Mouse (Mus musculus) NIH3T3 (cell line): ENCODE measurements around the gene Thada.
"Not testable (repeated sequence)": the region's sequence is repeated elsewhere in the genome, so short reads cannot be mapped to it uniquely, and the experiment has no call there.

ENCODE experiments used
- DNase-seq: peaks from one replicate; pipeline ENCODE4 v3.0.0-alpha.2; 2012; ENCODE audit warnings: low read depth

The Thada gene

GRCm38 (mm10) chr17:84297976-84298375, 168.0 kb downstream of the Thada start:
- DNase-seq = no peak

- DNase-seq = no peak
Observed at GRCm38 (mm10) chr17:84293221-84293620, 172.8 kb downstream of the Thada start.

DNA sequence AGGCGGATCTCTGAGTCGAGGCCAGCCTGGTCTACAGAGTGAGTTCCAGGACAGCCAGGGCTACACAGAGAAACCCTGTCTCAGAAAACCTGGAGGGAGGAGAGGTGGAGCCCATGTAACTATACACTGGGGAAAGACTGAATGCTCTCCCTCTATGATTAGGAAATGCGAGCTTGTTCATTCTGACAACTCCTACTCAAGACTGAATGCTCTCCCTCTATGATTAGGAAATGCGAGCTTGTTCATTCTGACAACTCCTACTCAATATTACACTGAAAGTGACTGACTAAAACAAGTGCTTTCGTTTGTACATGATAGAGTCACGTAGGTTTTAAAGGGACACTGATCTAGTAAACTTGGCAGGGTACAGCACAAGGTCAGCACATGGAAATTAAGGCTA, 174.8 kb downstream of the Thada start:
- DNase-seq = not testable (repeated sequence)

- DNase-seq = no peak
Observed at GRCm38 (mm10) chr17:84287675-84288420, 178.2 kb downstream of the Thada start.

GRCm38 (mm10) chr17:84286536-84286935, 179.5 kb downstream of the Thada start:
- no peak for DNase-seq

DNA sequence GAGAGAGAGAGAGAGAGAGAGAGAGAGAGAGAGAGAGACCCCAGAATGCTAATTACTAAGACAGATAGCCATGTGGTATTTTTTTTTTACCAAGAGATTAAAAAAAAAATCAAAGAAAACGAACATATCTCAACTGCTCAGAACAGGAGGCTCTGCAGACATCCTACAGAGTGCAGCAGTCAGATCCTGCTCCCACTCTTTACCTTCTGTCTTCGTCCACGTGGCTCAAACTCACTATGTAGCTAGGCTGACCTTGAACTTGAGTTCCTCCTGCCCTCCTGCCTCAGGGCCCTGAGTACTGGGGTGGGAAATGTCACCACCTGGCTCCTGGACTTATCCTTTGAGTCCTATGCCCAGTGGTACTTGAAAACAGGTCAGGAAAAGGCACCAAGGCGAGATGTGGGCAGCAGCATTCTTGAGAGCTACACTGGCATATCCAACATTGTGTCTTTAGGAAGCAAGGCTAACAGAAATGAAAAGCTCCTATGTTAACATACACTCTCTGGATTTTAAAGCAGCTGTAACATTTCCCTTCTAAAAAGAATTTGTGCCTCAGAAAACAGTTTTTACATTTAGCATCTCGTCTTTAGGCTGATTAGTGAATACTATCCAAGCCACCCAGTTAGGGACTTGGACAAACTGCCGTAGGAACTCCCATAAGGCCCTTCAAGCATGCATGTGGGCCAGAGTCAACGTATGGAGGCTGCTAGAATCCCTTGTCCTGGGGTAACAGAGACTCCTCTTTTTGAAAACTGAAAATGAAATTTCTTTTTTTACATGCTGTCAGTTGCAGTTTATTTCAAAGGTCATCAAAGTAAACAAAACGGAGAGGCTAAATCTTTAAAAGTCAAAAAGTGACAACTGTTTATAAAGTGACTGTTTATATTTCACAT, 183.4 kb downstream of the Thada start:
- DNase-seq = no peak

DNA sequence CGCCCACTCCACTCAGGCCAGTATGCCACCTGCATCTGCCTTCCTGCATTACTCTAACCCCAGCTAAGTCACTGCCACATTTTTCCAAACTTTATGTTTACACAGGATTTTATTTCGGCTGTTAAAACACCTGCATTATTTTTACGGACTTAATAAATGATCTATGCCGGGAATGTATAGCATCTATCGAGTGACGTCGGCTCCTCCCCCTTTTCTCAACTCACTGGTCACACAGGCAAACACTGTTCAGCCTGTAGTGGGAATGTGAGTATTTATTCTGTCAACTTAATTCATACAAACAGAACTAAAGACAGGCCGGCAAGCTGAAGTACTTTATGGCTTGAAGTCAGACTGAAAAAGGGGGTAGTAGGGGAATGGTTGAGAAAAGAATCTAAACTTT, 187.0 kb downstream of the Thada start:
- DNase-seq = no peak

- no peak for DNase-seq
Observed at GRCm38 (mm10) chr17:84278193-84278953, 187.6 kb downstream of the Thada start.

DNA sequence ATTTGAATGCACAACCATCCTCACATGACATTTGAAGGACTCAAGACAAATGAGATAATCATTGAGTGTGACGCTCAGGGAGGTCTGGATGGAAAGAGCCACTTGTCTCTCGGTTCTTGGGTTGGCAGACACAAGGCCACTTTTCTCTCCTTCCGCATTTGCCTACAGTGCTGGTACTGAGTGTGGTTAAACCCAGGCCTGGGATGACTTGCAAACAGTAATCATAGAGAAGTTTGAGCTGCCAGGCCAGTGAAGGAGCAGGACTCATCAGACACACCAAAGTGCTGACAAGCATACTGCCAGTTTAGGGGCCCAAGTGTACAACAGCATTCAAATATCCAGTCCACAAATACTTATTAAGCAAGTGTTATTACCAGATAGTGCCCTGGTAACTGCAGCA, 191.0 kb downstream of the Thada start:
- DNase-seq = no peak

DNA sequence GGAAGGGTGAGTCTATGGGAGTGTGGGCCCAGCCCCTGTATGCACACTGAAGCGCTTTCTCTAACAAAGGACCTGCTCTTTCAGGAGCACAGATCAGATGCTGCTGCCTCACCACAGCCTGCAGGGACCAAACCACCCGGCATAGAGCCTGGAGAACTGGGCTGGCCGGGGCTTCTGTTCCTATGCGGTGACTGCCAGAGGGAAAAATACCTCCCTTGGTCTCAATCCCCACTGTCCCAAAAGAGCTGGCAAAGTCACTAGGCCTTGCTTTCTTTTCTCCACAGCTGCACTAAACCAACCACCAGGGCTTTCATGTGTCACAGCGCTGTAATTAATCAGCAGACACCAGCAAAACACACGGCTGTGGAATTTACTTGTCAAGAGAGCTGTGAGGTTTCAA, 191.8 kb downstream of the Thada start:
- no peak for DNase-seq

GRCm38 (mm10) chr17:84272557-84273261, 193.3 kb downstream of the Thada start:
- DNase-seq = peak; percentile 88

DNA sequence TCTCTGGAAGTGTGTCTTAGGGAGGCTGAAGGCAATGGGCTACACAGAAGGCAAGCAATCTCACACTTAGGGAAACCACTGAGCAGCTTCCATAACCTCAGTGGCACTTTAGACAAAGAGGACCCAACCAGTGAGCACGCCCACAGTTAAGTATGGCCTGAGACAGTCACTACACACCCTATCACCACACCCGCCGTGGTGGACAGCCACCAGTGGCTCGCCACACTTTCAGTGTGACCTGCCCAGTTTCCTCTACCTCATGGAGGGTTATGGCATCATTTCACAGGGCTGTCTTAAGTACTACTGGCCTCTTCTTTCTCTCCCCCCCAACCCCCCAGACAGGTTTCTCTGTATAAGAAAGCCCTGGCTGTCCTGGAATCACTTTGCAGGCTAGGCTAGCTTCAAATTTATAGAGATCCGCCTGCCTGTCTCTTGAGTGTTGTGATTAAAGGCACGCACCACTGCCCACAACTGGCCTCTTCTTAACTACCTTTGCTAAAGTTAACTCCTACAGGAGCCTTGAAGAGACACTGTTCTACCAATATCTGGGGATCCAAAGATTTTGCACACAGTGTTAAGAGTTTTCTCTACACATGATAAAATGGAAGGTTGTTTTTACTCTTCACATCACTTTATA, 194.3 kb downstream of the Thada start:
- DNase-seq = no peak

- peak; percentile 67 for DNase-seq
Observed at GRCm38 (mm10) chr17:84269722-84270121, 196.3 kb downstream of the Thada start.

- DNase-seq = no peak
Observed at GRCm38 (mm10) chr17:84268450-84268849, 197.6 kb downstream of the Thada start.

DNA sequence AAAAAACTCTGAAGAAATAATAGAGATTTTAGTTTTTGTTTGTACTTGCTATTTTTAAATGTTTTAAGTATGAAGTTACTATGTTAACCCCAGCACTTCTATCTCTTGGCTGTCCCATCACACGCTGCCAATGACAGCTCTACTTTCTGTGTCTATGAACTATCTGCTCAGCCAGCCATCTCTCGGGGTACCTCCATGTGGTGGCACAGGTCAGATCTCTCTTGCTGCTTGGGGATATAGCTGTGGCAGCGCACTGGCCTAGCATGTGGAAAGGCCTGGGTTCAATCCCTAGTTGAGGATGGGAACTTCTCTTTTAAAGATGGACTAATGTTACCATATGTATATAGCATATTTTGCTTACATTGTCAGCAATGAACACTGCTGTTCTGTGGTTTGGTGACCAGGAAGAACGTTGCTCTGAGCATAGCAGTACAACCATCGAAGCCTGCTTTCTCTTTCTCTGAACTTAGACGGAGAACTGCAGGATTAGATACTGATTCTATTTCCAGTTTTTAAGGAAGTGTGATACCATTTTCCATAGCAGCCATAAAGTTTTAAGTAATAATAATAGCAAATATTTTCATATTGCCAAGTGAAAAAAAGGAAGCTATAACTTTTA, 198.4 kb downstream of the Thada start:
- DNase-seq = no peak

DNA sequence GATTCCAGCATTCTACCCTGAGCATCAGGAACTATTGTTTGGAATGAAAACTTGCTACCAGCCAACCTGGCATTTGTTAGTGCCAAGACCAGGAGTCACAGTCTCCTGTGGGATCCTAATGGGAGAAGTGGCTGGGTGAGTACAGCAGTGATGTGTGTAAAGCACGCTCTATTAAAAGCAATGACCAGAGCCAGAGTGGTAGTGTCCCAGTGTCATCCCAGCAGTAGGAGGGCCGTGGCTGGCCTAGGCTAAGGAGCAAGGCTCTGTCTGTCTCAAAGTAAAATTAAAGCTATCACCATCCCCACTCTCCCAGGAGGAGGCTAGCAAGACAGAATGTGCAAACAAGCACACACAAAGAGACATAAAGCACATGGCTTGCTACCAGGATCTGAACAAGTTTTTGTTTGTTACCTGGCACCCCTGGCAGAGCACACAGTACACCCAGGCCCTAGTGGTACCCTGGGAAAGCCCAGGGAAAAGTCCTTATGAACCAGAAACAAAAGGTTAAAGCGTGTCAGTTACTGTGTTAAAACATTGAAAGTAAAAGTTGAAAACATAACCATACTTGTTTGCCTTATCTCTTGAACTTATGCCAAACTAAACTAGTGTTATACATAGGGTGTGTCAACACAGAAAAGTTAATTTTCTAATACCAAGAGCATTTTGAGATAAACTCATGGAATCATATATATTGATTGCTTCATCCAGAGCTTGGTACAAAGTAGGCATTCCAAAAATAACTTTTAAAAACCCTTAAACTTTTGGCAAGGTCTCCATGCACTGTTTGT, 199.7 kb downstream of the Thada start:
- DNase-seq = no peak

GRCm38 (mm10) chr17:84265480-84266130, 200.4 kb downstream of the Thada start:
- DNase-seq = peak; percentile 43

GRCm38 (mm10) chr17:84264305-84264704, 201.7 kb downstream of the Thada start:
- DNase-seq = no peak

DNA sequence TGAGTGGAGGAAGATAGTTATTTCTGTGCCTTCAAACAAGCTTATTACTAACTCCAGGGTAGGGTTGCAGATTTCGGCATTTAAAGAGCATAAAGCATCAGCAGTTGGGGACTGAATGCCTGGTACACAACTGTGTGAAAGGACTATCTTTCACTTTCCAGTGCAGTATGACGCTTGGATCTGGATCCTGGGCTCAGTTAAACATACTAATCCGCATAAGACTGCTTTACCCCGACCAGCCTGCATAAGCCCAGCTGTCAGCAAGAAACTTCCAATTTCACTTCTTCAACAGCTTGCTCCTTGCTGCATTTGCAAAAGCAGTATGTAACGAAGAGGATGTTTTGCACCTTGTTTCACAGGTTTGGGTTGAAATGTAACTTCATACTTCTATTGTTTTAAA, 202.4 kb downstream of the Thada start:
- DNase-seq = no peak
